Mouse (Mus musculus): Measurements from ENCODE around the gene Asb14.

GRCm38 (mm10) chr14:26881700-26882099 lies 12.7 kb upstream of the Asb14 start:
- TF ChIP-seq CTCF (IDR thresholded peaks at IDR 0.05; ENCODE audit: extremely low read depth, insufficient read length, insufficient replicate concordance, low read depth, low read length) (no peak), POLR2A (IDR thresholded peaks at IDR 0.05; ENCODE audit: low read depth, low read length) (no peak)
